Mouse (Mus musculus): Measurements from ENCODE around the gene Cldn6. TPM values are rescaled to one million over a fixed set of nuclear protein-coding genes. Genes with fewer than 3 reads are reported as not detected.

Gene Cldn6
- total and polyA plus RNA-seq, 3 experiments = not detected

DNA sequence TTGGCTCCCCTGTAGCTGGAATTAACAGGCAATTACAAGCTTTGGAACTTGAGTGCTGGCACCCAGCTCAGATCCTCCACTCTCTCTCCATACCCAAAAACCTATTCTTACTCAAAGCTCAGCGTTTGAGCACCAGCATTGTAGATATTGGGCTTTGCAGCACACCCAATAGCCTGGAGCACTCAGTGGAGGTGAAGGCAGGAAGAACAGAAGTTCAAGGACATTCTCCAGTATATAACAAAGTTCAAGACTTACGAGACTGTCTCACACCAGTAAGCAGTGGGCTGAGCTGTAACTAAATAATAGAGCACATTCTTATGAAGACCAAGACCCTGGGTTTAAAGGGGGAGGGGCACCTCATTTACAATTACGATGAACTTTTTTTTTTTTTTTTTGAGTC is 6.3 kb upstream of the Cldn6 start:
- no peaks in the 10 kb centered on the region for H3K27me3 ChIP-seq (ENCODE audit: control insufficient read depth in 1 of 2, insufficient read depth in 2 of 2, low read length in 2 of 2)
- H3K79me2 ChIP-seq (ENCODE audit: control insufficient read depth, insufficient read depth, low read length, poor library complexity) = peaks cover 15% of the 10 kb centered on the region
- no peaks in the 10 kb centered on the region for H3K9me3 ChIP-seq (replicated peaks; ENCODE audit: insufficient read depth, low read length)
- TF ChIP-seq SMC3 (IDR thresholded peaks at IDR 0.05; ENCODE audit: low read depth, low read length) = no peak
- TF ChIP-seq SIN3A (IDR thresholded peaks at IDR 0.05; ENCODE audit: low read length) = no peak
- DNase-seq (ENCODE audit: low read depth, low spot score) = peak; percentile 23
- H3K4me1 ChIP-seq (ENCODE audit: control insufficient read depth in 1 of 2, insufficient read depth in 2 of 2, low read length in 2 of 2) = peaks cover 0 to 17% of the 10 kb centered on the region in 2 experiments; a peak in 3 of 4 replicates
- H3K9ac ChIP-seq (ENCODE audit: control insufficient read depth, low read depth, low read length, poor library complexity, severe bottlenecking) = peak overlapping the region; percentile 40
- no peak overlapping the region for H3K27ac ChIP-seq (ENCODE audit: control insufficient read depth, low read depth, low read length)
- H3K36me3 ChIP-seq (ENCODE audit: control insufficient read depth in 1 of 2, insufficient read depth in 2 of 2, low read length in 2 of 2) = peaks cover 0 to 12% of the 10 kb centered on the region in 2 experiments; a peak in 2 of 4 replicates
- H3K4me3 ChIP-seq (ENCODE audit: control insufficient read depth in 1 of 2, insufficient read depth in 1 of 2, low read depth in 2 of 2, low read length in 2 of 2) = peak overlapping the region; percentile 70 to 78

DNA sequence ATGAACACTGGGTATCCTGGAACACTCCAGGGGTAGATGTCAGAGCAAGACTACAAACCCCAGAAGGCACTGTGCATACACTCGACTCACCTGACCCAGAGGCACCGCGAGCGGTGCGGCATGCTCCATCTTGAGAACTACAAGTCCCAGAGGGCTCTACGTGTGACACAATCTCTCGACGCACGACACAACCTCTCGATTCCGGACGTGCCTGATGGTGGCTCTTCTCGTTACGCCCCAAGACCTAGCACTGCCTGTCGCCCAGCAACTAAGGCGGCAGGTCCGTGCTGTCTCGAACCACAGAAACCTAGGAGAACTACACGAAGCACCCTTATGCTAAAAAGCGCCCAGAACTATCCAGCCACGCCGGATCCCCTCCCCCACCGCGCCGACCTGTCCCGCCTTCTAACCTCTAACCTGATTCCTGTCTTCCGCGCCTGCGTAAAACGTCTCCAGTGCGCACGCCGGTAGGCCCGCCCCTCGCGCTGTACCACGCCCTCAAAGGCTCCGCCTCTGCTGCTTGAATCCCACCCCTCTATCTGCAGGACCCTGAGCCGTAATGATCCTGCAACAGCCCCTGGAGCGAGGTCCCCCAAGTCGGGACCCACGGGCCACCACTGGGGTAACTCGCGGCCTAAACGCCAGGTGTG is 5.5 kb upstream of the Cldn6 start, which contains the start of the genes Hcfc1r1 and Thoc6:
TSS of gene Hcfc1r1 (plus strand) at position 173 of the 650 bp plus-strand sequence.
TSS of gene Thoc6 (minus strand) at position 459 of the 650 bp plus-strand sequence.
- H3K9me3 ChIP-seq (replicated peaks; ENCODE audit: insufficient read depth, low read length) = no peaks in the 10 kb centered on the region
- peak within 1 kb of the TSS; percentile 77 for H3K9ac ChIP-seq (ENCODE audit: control insufficient read depth, low read depth, low read length, poor library complexity, severe bottlenecking)
- peaks cover 15% of the 10 kb centered on the region for H3K79me2 ChIP-seq (ENCODE audit: control insufficient read depth, insufficient read depth, low read length, poor library complexity)
- peaks cover 0 to 17% of the 10 kb centered on the region in 2 experiments for H3K4me1 ChIP-seq (ENCODE audit: control insufficient read depth in 1 of 2, insufficient read depth in 2 of 2, low read length in 2 of 2)
- H3K36me3 ChIP-seq (ENCODE audit: control insufficient read depth in 1 of 2, insufficient read depth in 2 of 2, low read length in 2 of 2) = peaks cover 0 to 15% of the 10 kb centered on the region in 2 experiments; a peak in 2 of 4 replicates
- DNase-seq (ENCODE audit: low read depth, low spot score) = peak; percentile 98
- H3K4me3 ChIP-seq (ENCODE audit: control insufficient read depth in 1 of 2, insufficient read depth in 1 of 2, low read depth in 2 of 2, low read length in 2 of 2) = peak within 1 kb of the TSS; percentile 70 to 78
- no peaks in the 10 kb centered on the region for H3K27me3 ChIP-seq (ENCODE audit: control insufficient read depth in 1 of 2, insufficient read depth in 2 of 2, low read length in 2 of 2)
- peak within 1 kb of the TSS; percentile 82 for H3K27ac ChIP-seq (ENCODE audit: control insufficient read depth, low read depth, low read length)
- peak; percentile 32 for TF ChIP-seq ZMIZ1 (IDR thresholded peaks at IDR 0.05; ENCODE audit: low read depth, low read length)
- TF ChIP-seq RAD21 (IDR thresholded peaks at IDR 0.05; ENCODE audit: low read depth, low read length) = no peak
- TF ChIP-seq NELFE (IDR thresholded peaks at IDR 0.05; ENCODE audit: low read depth, low read length) = peak; percentile 73
- TF ChIP-seq BHLHE40 (IDR thresholded peaks at IDR 0.05; ENCODE audit: borderline replicate concordance, low read depth, low read length) = no peak; the same call in 1 of the 2 replicates
- no peak for TF ChIP-seq EP300 (IDR thresholded peaks at IDR 0.05; ENCODE audit: low read depth in 1 of 2, low read length in 2 of 2)
- no peak for TF ChIP-seq ZKSCAN1 (IDR thresholded peaks at IDR 0.05; ENCODE audit: low read depth, low read length)
- peak; percentile 95 for TF ChIP-seq MYC (IDR thresholded peaks at IDR 0.05; ENCODE audit: low read depth, low read length)
- no peak for TF ChIP-seq MAZ (IDR thresholded peaks at IDR 0.05; ENCODE audit: low read depth, low read length)
- 0 out of 2 replicates have a peak, but pooled peaks have one; percentile 27 for TF ChIP-seq TCF12 (IDR thresholded peaks at IDR 0.05; ENCODE audit: low read depth, low read length)
- no peak for TF ChIP-seq TAL1 (IDR thresholded peaks at IDR 0.05; ENCODE audit: low read length)
- no peak for TF ChIP-seq GABPA (IDR thresholded peaks at IDR 0.05; ENCODE audit: low read depth, low read length)
- peak; percentile 85 for TF ChIP-seq CHD2 (IDR thresholded peaks at IDR 0.05; ENCODE audit: low read length)
- no peak for TF ChIP-seq SMC3 (IDR thresholded peaks at IDR 0.05; ENCODE audit: low read depth, low read length)
- no peak for TF ChIP-seq MAFK (IDR thresholded peaks at IDR 0.05; ENCODE audit: borderline replicate concordance, low read depth, low read length)
- TF ChIP-seq JUND (IDR thresholded peaks at IDR 0.05; ENCODE audit: low read depth, low read length) = no peak
- TF ChIP-seq MAX (IDR thresholded peaks at IDR 0.05; ENCODE audit: low read length) = peak; percentile 76
- peak in 1 of 2 experiments; percentile 92; a peak in 2 of 4 replicates for TF ChIP-seq POLR2A (IDR thresholded peaks at IDR 0.05; ENCODE audit: control insufficient read depth in 1 of 2, insufficient read depth in 1 of 2, low read depth in 1 of 2, low read length in 2 of 2, poor library complexity in 1 of 2)
- peak; percentile 47 for TF ChIP-seq GATA1 (IDR thresholded peaks at IDR 0.05; ENCODE audit: low read depth, low read length)
- peak; percentile 75; the same call in 1 of the 2 replicates for TF ChIP-seq POLR2AphosphoS5 (IDR thresholded peaks at IDR 0.05; ENCODE audit: borderline replicate concordance, low read depth, low read length)
- no peak for TF ChIP-seq CTCF (IDR thresholded peaks at IDR 0.05 in 2 of 3, conservative IDR thresholded peaks at IDR 0.05 in 1 of 3; ENCODE audit: control insufficient read depth in 1 of 3, insufficient read depth in 1 of 3, low read depth in 2 of 3, low read length in 3 of 3, poor library complexity in 1 of 3, severe bottlenecking in 1 of 3)
- no peak for TF ChIP-seq UBTF (IDR thresholded peaks at IDR 0.05; ENCODE audit: borderline replicate concordance, insufficient read depth, low read depth, low read length)
- TF ChIP-seq ZNF384 (IDR thresholded peaks at IDR 0.05; ENCODE audit: low read depth, low read length) = no peak; the same call in 1 of the 2 replicates
- TF ChIP-seq MYB (IDR thresholded peaks at IDR 0.05; ENCODE audit: low read depth, low read length) = no peak
- no peak for TF ChIP-seq USF2 (IDR thresholded peaks at IDR 0.05; ENCODE audit: borderline replicate concordance in 1 of 2, insufficient read depth in 1 of 2, low read depth in 1 of 2, low read length in 2 of 2)
- TF ChIP-seq KAT2A (conservative IDR thresholded peaks at IDR 0.05; ENCODE audit: low read depth, low read length) = peak; percentile 90
- peak; percentile 72 for TF ChIP-seq TBP (IDR thresholded peaks at IDR 0.05; ENCODE audit: low read depth, low read length)
- TF ChIP-seq E2F4 (IDR thresholded peaks at IDR 0.05; ENCODE audit: borderline replicate concordance, low read depth, low read length) = no peak
- peak; percentile 84 for TF ChIP-seq ELF1 (IDR thresholded peaks at IDR 0.05; ENCODE audit: low read depth, low read length)
- TF ChIP-seq ETS1 (IDR thresholded peaks at IDR 0.05; ENCODE audit: low read depth, low read length) = no peak
